Mouse (Mus musculus) heart, embryonic 15.5 days (tissue): ENCODE data around the gene Gm3435. TPM values are rescaled to one million over a fixed set of nuclear protein-coding genes. Genes with fewer than 3 reads are reported as not detected.

Experiments
- ATAC-seq: fragments of 200-750 bp; cut with Nextera tagmentation; replicated peaks from 2 replicates; pipeline ENCODE4 v1.8.0; 2017; ENCODE audit warnings: low read depth, moderate TSS enrichment; ENCODE audit not compliant: insufficient number of reproducible peaks, insufficient read depth, low FRiP score
- H3K27ac ChIP-seq: fragments of 300-500 bp; sonication (generic); 2 replicates; pipeline ENCODE4 v1.5.1; 2015; ENCODE audit warnings: mild to moderate bottlenecking, inconsistent platforms
- H3K27me3 ChIP-seq: fragments of 300-500 bp; sonication (generic); 2 replicates; pipeline ENCODE4 v1.6.1; 2015; ENCODE audit warnings: inconsistent platforms
- H3K36me3 ChIP-seq: fragments of 300-500 bp; sonication (generic); 2 replicates; pipeline ENCODE4 v1.6.1; 2015; ENCODE audit warnings: mild to moderate bottlenecking, inconsistent platforms
- H3K4me1 ChIP-seq: fragments of 300-500 bp; sonication (generic); replicated peaks from 2 replicates; pipeline ENCODE4 v1.6.1; 2015; ENCODE audit warnings: inconsistent platforms
- H3K4me2 ChIP-seq: fragments of 300-500 bp; sonication (generic); 2 replicates; pipeline ENCODE4 v1.6.1; 2015; ENCODE audit warnings: inconsistent platforms, mild to moderate bottlenecking, moderate library complexity
- H3K4me3 ChIP-seq: fragments of 300-500 bp; sonication (generic); 2 replicates; pipeline ENCODE4 v1.5.1; 2015; ENCODE audit warnings: mild to moderate bottlenecking, inconsistent platforms
- H3K9ac ChIP-seq: fragments of 300-500 bp; sonication (generic); 2 replicates; pipeline ENCODE4 v1.6.1; 2015; ENCODE audit warnings: mild to moderate bottlenecking, inconsistent platforms
- H3K9me3 ChIP-seq: fragments of 300-500 bp; sonication (generic); replicated peaks from 2 replicates; pipeline ENCODE4 v1.6.1; 2016; ENCODE audit warnings: inconsistent platforms
- WGBS: fragments of 180-500 bp; shearing (Covaris S2); methylation state at CpG from one replicate; pipeline ENCODE4 v1.1.7; 2015; ENCODE audit warnings: mixed read lengths; 5-methylcytosine and 5-hydroxymethylcytosine counted together
- polyA plus RNA-seq: library from polyadenylated mRNA; unstranded; fragments of >200 nt; fragmentation: Nextera tagmentation; extraction: Ambion mirVana; gene quantifications from 2 replicates; pipeline ENCODE4 v1.2.1, GENCODE M21; 2015

The Gm3435 gene
- polyA plus RNA-seq, 1 experiment from 2014 or later, result 4.7 TPM

GRCm38 (mm10) chr17:15069124-15069523 lies 59.1 kb downstream of the Gm3435 start:
- H3K9me3 ChIP-seq, result no peaks in the 10 kb centered on the region
- H3K36me3 ChIP-seq, result no peaks in the 10 kb centered on the region
- 51% methylated on average over 2 of the region's 2 CpGs for WGBS
- ATAC-seq, result peak; percentile 28; the same call in 1 of the 2 replicates
- no peak overlapping the region for H3K4me3 ChIP-seq
- H3K4me1 ChIP-seq, result peaks cover 24% of the 10 kb centered on the region
- peaks cover 4% of the 10 kb centered on the region; the same call in 1 of the 2 replicates for H3K27me3 ChIP-seq
- H3K27ac ChIP-seq, result no peak overlapping the region
- H3K9ac ChIP-seq, result no peak overlapping the region
- H3K4me2 ChIP-seq, result no peak overlapping the region

Other genes with a start within 250 kb of the Gm3435 start
- 2.4 and 4.7 TPM in 2 replicates for gene Wdr27, start 67.0 kb upstream of the Gm3435 start, polyA plus RNA-seq
- gene 1600012H06Rik, start 67.0 kb upstream of the Gm3435 start, polyA plus RNA-seq, result 28.9 and 30.9 TPM in 2 replicates
- gene Phf10, start 48.9 kb upstream of the Gm3435 start, polyA plus RNA-seq, result 21.2 and 28.1 TPM in 2 replicates
- gene 9030025P20Rik, start 31.7 kb upstream of the Gm3435 start, polyA plus RNA-seq, result 5.4 and 7.1 TPM in 2 replicates
- gene Gm3417, start 31.4 kb upstream of the Gm3435 start, polyA plus RNA-seq, result 0.94 TPM in 1 of 2 replicates, not detected in the other
- gene Ermard, start 31.0 kb downstream of the Gm3435 start, polyA plus RNA-seq, result 51.9 and 64.6 TPM in 2 replicates
- 1.00 TPM in 1 of 2 replicates, not detected in the other for gene Tcte3, start 31.3 kb downstream of the Gm3435 start, polyA plus RNA-seq
- gene Gm3448, start 31.4 kb downstream of the Gm3435 start, polyA plus RNA-seq, result 1.9 and 2.1 TPM in 2 replicates